Mouse (Mus musculus) spleen, adult 2 months (tissue): ENCODE data around the gene Dnaic2. TPM values are rescaled to one million over a fixed set of nuclear protein-coding genes. Genes with fewer than 3 reads are reported as not detected.

Experiments
- DNase-seq, 2 experiments: peaks; one replicate each; pipeline versions ENCODE4 v3.0.0 to v3.0.0-alpha.2; 2012 to 2021; ENCODE audit warnings: low spot score in 2 of 2, low read depth in 1 of 2
- H3K27ac ChIP-seq: fragments of 200-500 bp; 2 replicates; pipeline ENCODE4 v1.5.1; 2012; ENCODE audit warnings: low read length, inconsistent platforms; ENCODE audit not compliant: insufficient read depth
- H3K27me3 ChIP-seq: fragments of 200-500 bp; 2 replicates; pipeline ENCODE4 v1.6.1; 2012; ENCODE audit warnings: mild to moderate bottlenecking, moderate library complexity, low read length, inconsistent platforms; ENCODE audit not compliant: control insufficient read depth, insufficient read depth
- H3K36me3 ChIP-seq: fragments of 200-500 bp; 2 replicates; pipeline ENCODE4 v1.6.1; 2012; ENCODE audit warnings: mild to moderate bottlenecking, low read length, inconsistent platforms; ENCODE audit not compliant: control insufficient read depth, insufficient read depth
- H3K4me1 ChIP-seq: fragments of 200-500 bp; 2 replicates; pipeline ENCODE4 v1.6.1; 2011; ENCODE audit warnings: inconsistent platforms; ENCODE audit not compliant: control insufficient read depth, insufficient read depth, insufficient read length
- H3K4me3 ChIP-seq: fragments of 200-500 bp; 2 replicates; pipeline ENCODE4 v1.5.1; 2011; ENCODE audit warnings: mild to moderate bottlenecking, inconsistent platforms; ENCODE audit not compliant: insufficient read depth, insufficient read length; ENCODE audit errors: extremely low read depth
- CTCF ChIP-seq: fragments of 200-500 bp; IDR thresholded peaks from 2 replicates; pipeline ENCODE4 v1.5.1; 2011; ENCODE audit warnings: mild to moderate bottlenecking, inconsistent platforms; ENCODE audit not compliant: insufficient read depth, insufficient read length, insufficient replicate concordance; ENCODE audit errors: extremely low read depth
- POLR2A ChIP-seq: fragments of 200-500 bp; IDR thresholded peaks from 2 replicates; pipeline ENCODE4 v1.6.1; 2011; ENCODE audit warnings: low read depth, low read length, inconsistent platforms
- WGBS: fragments of 180-500 bp; shearing (Covaris S2); methylation state at CpG from one replicate; pipeline ENCODE4 v1.1.7; 2018; 5-methylcytosine and 5-hydroxymethylcytosine counted together
- polyA plus RNA-seq: library from polyadenylated mRNA; depleted of rRNA; stranded (reverse); fragments of >200 nt; gene quantifications from 2 replicates; pipeline ENCODE4 v1.2.3, GENCODE M21; 2012

Gene Dnaic2
- polyA plus RNA-seq, 1 experiment = 0.39 TPM

GRCm38 (mm10) chr11:114715531-114715930, 11.7 kb upstream of the Dnaic2 start:
- no peaks in the 10 kb centered on the region for H3K36me3 ChIP-seq
- no peak overlapping the region for H3K4me3 ChIP-seq
- no peak for DNase-seq
- TF ChIP-seq POLR2A (no peak), CTCF (no peak)
- H3K4me1 ChIP-seq = no peaks in the 10 kb centered on the region
- H3K27ac ChIP-seq = no peak overlapping the region
- 84% methylated on average over 7 of the region's 7 CpGs for WGBS
- H3K27me3 ChIP-seq = no peaks in the 10 kb centered on the region

- Histone ChIP-seq H3K4me1 (no peaks in the 10 kb centered on the region), H3K27me3 (no peaks in the 10 kb centered on the region), H3K4me3 (no peak overlapping the region), H3K36me3 (no peaks in the 10 kb centered on the region), H3K27ac (no peak overlapping the region)
- WGBS = 83% methylated on average over 10 of the region's 10 CpGs
- TF ChIP-seq CTCF (no peak), POLR2A (no peak)
- DNase-seq = no peak
Measured at GRCm38 (mm10) chr11:114720535-114720934, 6.7 kb upstream of the Dnaic2 start.

- H3K36me3 ChIP-seq = no peaks in the 10 kb centered on the region
- TF ChIP-seq POLR2A (no peak), CTCF (no peak)
- WGBS = 89% methylated on average over 8 of the region's 8 CpGs
- H3K4me3 ChIP-seq = no peak overlapping the region
- no peak for DNase-seq
- no peak overlapping the region for H3K27ac ChIP-seq
- H3K4me1 ChIP-seq = peaks cover 4% of the 10 kb centered on the region; the same call in 1 of the 2 replicates
- no peaks in the 10 kb centered on the region for H3K27me3 ChIP-seq
Measured at GRCm38 (mm10) chr11:114722438-114722837, 4.8 kb upstream of the Dnaic2 start.

- Histone ChIP-seq H3K4me1 (peaks cover 7% of the 10 kb centered on the region; the same call in 1 of the 2 replicates), H3K27ac (no peak overlapping the region), H3K4me3 (no peak overlapping the region), H3K36me3 (no peaks in the 10 kb centered on the region), H3K27me3 (no peaks in the 10 kb centered on the region)
- DNase-seq = no peak
- WGBS = 66% methylated on average over 13 of the region's 13 CpGs
- TF ChIP-seq CTCF = no peak
- TF ChIP-seq POLR2A = no peak
Measured at GRCm38 (mm10) chr11:114723030-114723429, 4.2 kb upstream of the Dnaic2 start.

- no peak for TF ChIP-seq CTCF
- TF ChIP-seq POLR2A = no peak
- 63% methylated on average over 11 of the region's 11 CpGs for WGBS
- H3K27ac ChIP-seq = no peak overlapping the region
- DNase-seq = no peak
- no peaks in the 10 kb centered on the region for H3K36me3 ChIP-seq
- H3K27me3 ChIP-seq = no peaks in the 10 kb centered on the region
- no peak overlapping the region for H3K4me3 ChIP-seq
- H3K4me1 ChIP-seq = peaks cover 7% of the 10 kb centered on the region; the same call in 1 of the 2 replicates
Measured at GRCm38 (mm10) chr11:114724787-114725590, 2.2 kb upstream of the Dnaic2 start.

GRCm38 (mm10) chr11:114727826-114728186, 598 bp downstream of the Dnaic2 start:
- TF ChIP-seq CTCF = no peak
- no peak for TF ChIP-seq POLR2A
- H3K36me3 ChIP-seq = no peaks in the 10 kb centered on the region
- peaks cover 7% of the 10 kb centered on the region; the same call in 1 of the 2 replicates for H3K4me1 ChIP-seq
- no peak overlapping the region for H3K27ac ChIP-seq
- no peaks in the 10 kb centered on the region for H3K27me3 ChIP-seq
- DNase-seq = no peak
- 52% methylated on average over 5 of the region's 5 CpGs for WGBS
- no peak overlapping the region for H3K4me3 ChIP-seq

GRCm38 (mm10) chr11:114728333-114728732, 1.1 kb downstream of the Dnaic2 start:
- TF ChIP-seq CTCF = no peak
- no peak for TF ChIP-seq POLR2A
- H3K27ac ChIP-seq = no peak overlapping the region
- 36% methylated on average over 5 of the region's 5 CpGs for WGBS
- no peaks in the 10 kb centered on the region for H3K36me3 ChIP-seq
- no peaks in the 10 kb centered on the region for H3K27me3 ChIP-seq
- H3K4me1 ChIP-seq = peaks cover 7% of the 10 kb centered on the region; the same call in 1 of the 2 replicates
- no peak overlapping the region for H3K4me3 ChIP-seq
- no peak for DNase-seq
